Mouse (Mus musculus) spleen, adult 2 months (tissue): ENCODE results near the gene Src. TPM values are rescaled to one million over a fixed set of nuclear protein-coding genes. Genes with fewer than 3 reads are reported as not detected.

Experiments used
- DNase-seq, 2 experiments: peaks; one replicate each; pipeline versions ENCODE4 v3.0.0 to v3.0.0-alpha.2; 2012 to 2021; ENCODE audit warnings: low spot score in 2 of 2, low read depth in 1 of 2
- H3K27ac ChIP-seq: fragments of 200-500 bp; 2 replicates; pipeline ENCODE4 v1.5.1; 2012; ENCODE audit warnings: low read length, inconsistent platforms; ENCODE audit not compliant: insufficient read depth
- H3K27me3 ChIP-seq: fragments of 200-500 bp; 2 replicates; pipeline ENCODE4 v1.6.1; 2012; ENCODE audit warnings: mild to moderate bottlenecking, moderate library complexity, low read length, inconsistent platforms; ENCODE audit not compliant: control insufficient read depth, insufficient read depth
- H3K36me3 ChIP-seq: fragments of 200-500 bp; 2 replicates; pipeline ENCODE4 v1.6.1; 2012; ENCODE audit warnings: mild to moderate bottlenecking, low read length, inconsistent platforms; ENCODE audit not compliant: control insufficient read depth, insufficient read depth
- H3K4me1 ChIP-seq: fragments of 200-500 bp; 2 replicates; pipeline ENCODE4 v1.6.1; 2011; ENCODE audit warnings: inconsistent platforms; ENCODE audit not compliant: control insufficient read depth, insufficient read depth, insufficient read length
- H3K4me3 ChIP-seq: fragments of 200-500 bp; 2 replicates; pipeline ENCODE4 v1.5.1; 2011; ENCODE audit warnings: mild to moderate bottlenecking, inconsistent platforms; ENCODE audit not compliant: insufficient read depth, insufficient read length; ENCODE audit errors: extremely low read depth
- CTCF ChIP-seq: fragments of 200-500 bp; IDR thresholded peaks from 2 replicates; pipeline ENCODE4 v1.5.1; 2011; ENCODE audit warnings: mild to moderate bottlenecking, inconsistent platforms; ENCODE audit not compliant: insufficient read depth, insufficient read length, insufficient replicate concordance; ENCODE audit errors: extremely low read depth
- POLR2A ChIP-seq: fragments of 200-500 bp; IDR thresholded peaks from 2 replicates; pipeline ENCODE4 v1.6.1; 2011; ENCODE audit warnings: low read depth, low read length, inconsistent platforms
- WGBS: fragments of 180-500 bp; shearing (Covaris S2); methylation state at CpG from one replicate; pipeline ENCODE4 v1.1.7; 2018; 5-methylcytosine and 5-hydroxymethylcytosine counted together
- polyA plus RNA-seq: library from polyadenylated mRNA; depleted of rRNA; stranded (reverse); fragments of >200 nt; gene quantifications from 2 replicates; pipeline ENCODE4 v1.2.3, GENCODE M21; 2012; rRNA removed

Src gene
- 14.6 and 14.9 TPM in 2 replicates for polyA plus RNA-seq

- TF ChIP-seq CTCF (no peak), POLR2A (no peak)
- 74% methylated on average over 13 of the region's 13 CpGs for WGBS
- Histone ChIP-seq H3K4me3 (no peak within 1 kb of the TSS), H3K27ac (no peak within 1 kb of the TSS), H3K4me1 (no peaks in the 10 kb centered on the region), H3K36me3 (no peaks in the 10 kb centered on the region), H3K27me3 (peaks cover 3% of the 10 kb centered on the region; the same call in 1 of the 2 replicates)
- DNase-seq, result no peak
Measured at GRCm38 (mm10) chr2:157418206-157418605, at the start of gene Src. Src (plus strand) TSS chr2:157418444.

- DNase-seq, result no peak
- Histone ChIP-seq H3K27ac (no peak overlapping the region), H3K4me1 (peaks cover 3% of the 10 kb centered on the region), H3K4me3 (no peak overlapping the region), H3K27me3 (no peaks in the 10 kb centered on the region), H3K36me3 (peaks cover 6% of the 10 kb centered on the region)
- 85% methylated on average over 6 of the region's 6 CpGs for WGBS
- no peak for TF ChIP-seq POLR2A
- TF ChIP-seq CTCF, result no peak
Measured at GRCm38 (mm10) chr2:157371696-157372095, 46.5 kb upstream of the Src start.

GRCm38 (mm10) chr2:157373681-157374080 is 44.6 kb upstream of the Src start:
- H3K4me3 ChIP-seq, result no peak overlapping the region
- 83% methylated on average over 3 of the region's 3 CpGs for WGBS
- H3K27me3 ChIP-seq, result no peaks in the 10 kb centered on the region
- no peak for TF ChIP-seq CTCF
- TF ChIP-seq POLR2A, result no peak
- no peak overlapping the region; the same call in 1 of the 2 replicates for H3K27ac ChIP-seq
- no peaks in the 10 kb centered on the region; the same call in 1 of the 2 replicates for H3K4me1 ChIP-seq
- DNase-seq, result no peak
- H3K36me3 ChIP-seq, result peaks cover 6% of the 10 kb centered on the region

- no peaks in the 10 kb centered on the region; the same call in 1 of the 2 replicates for H3K4me1 ChIP-seq
- no peak for TF ChIP-seq CTCF
- TF ChIP-seq POLR2A, result no peak
- WGBS, result 89% methylated on average over 8 of the region's 8 CpGs
Measured at GRCm38 (mm10) chr2:157375051-157375450, 43.2 kb upstream of the Src start.

GRCm38 (mm10) chr2:157375794-157376757 is 42.2 kb upstream of the Src start:
- Histone ChIP-seq H3K27ac (no peak overlapping the region; the same call in 1 of the 2 replicates), H3K27me3 (no peaks in the 10 kb centered on the region), H3K4me3 (no peak overlapping the region), H3K36me3 (peaks cover 10% of the 10 kb centered on the region), H3K4me1 (no peaks in the 10 kb centered on the region; the same call in 1 of the 2 replicates)
- TF ChIP-seq POLR2A (no peak), CTCF (no peak)
- WGBS, result 84% methylated on average over 14 of the region's 14 CpGs
- no peak for DNase-seq

More at GRCm38 (mm10) chr2:157375051-157375450, 43.2 kb upstream of the Src start:
- Histone ChIP-seq H3K27ac (no peak overlapping the region), H3K27me3 (no peaks in the 10 kb centered on the region), H3K4me3 (no peak overlapping the region), H3K36me3 (peaks cover 10% of the 10 kb centered on the region)
- no peak for DNase-seq

GRCm38 (mm10) chr2:157376995-157377394 is 41.2 kb upstream of the Src start:
- no peak overlapping the region for H3K27ac ChIP-seq
- no peak for DNase-seq
- peaks cover 10% of the 10 kb centered on the region for H3K36me3 ChIP-seq

More at GRCm38 (mm10) chr2:157376995-157377394, 41.2 kb upstream of the Src start:
- Histone ChIP-seq H3K27me3 (no peaks in the 10 kb centered on the region), H3K4me3 (no peak overlapping the region), H3K4me1 (no peaks in the 10 kb centered on the region; the same call in 1 of the 2 replicates)
- 57% methylated on average over 3 of the region's 3 CpGs for WGBS
- no peak for TF ChIP-seq CTCF
- TF ChIP-seq POLR2A, result no peak
